Comparison of ENCODE assay signal across 16 mouse cellular contexts in the genomic region with DNA sequence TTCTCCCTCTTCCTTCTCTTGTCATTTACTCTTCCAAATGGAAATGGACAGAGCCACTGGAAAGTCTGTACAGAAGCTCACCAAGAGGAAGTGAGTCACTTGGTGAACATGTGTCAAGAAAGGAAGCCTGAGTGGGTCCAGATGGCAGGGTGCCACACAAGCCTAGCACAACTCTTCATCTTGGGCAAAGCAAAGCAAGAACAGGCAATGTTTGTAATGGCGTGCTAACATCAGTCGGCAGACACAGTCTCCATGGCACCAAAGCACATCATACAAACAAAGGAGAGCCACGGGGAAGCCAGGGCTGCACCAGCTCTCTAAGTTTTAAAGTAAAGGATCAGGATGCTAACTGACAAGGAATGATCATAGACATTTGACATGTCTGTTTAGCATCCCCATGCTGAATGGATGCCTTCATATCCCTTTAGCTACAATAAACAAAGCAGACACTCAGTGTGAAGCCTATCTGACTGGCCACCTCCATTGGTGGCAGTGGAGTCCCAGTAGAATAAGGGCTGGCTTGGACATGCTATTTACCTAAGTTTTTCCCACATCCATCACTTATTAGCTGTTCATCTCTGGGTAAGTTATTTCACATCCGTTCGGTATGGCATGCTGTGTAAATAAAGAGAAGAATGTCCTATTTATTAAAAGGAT. TPM values are rescaled to one million over a fixed set of nuclear protein-coding genes. Genes with fewer than 3 reads are reported as not detected.
A peak's percentile ranks its signal among the peaks of the same experiment; 100 is the strongest.
DNase-seq lines count a peak whose midpoint lies in the region; ATAC-seq lines count a peak whose summit lies in the region.
"Had no signal": no experiment of that assay in that cellular context is flagged by ENCODE, and none has a peak within 500 bp of the region (broad histone marks: within the 10 kb centered on the region; RNA-seq: fewer than 3 reads in every experiment).

No protein-coding gene starts in this region.

- no peaks in the 10 kb centered on the region for H3K4me1 ChIP-seq in intestine, embryonic 15.5 days (replicated peaks)
- H3K4me1 ChIP-seq: kidney, embryonic 15.5 days; liver, embryonic 12.5 days; neural tube, embryonic 13.5 days had no signal

- H3K27ac ChIP-seq in intestine, embryonic 15.5 days = no peak overlapping the region
- H3K27ac ChIP-seq: forebrain, embryonic 15.5 days; kidney, embryonic 15.5 days; liver, embryonic 12.5 days; neural tube, embryonic 13.5 days had no signal

- no peaks in the 10 kb centered on the region for H3K9me3 ChIP-seq in intestine, embryonic 15.5 days
- H3K9me3 ChIP-seq: forebrain, embryonic 15.5 days; G1E; kidney, embryonic 15.5 days; liver, embryonic 12.5 days; megakaryocyte, embryonic 14.5 days; neural tube, embryonic 13.5 days had no signal

- peak; percentile 35 for DNase-seq in layer of hippocampus, adult 9-11 months
- DNase-seq in layer of hippocampus, adult 11-12 months (ENCODE audit: low spot score) = no peak
- DNase-seq in 3134 (ENCODE audit: extremely low read depth, insufficient read length, low spot score) (peak; percentile 54), A20 (ENCODE audit: low read depth, low spot score) (peak; percentile 14)
- DNase-seq in heart, adult 9 months (ENCODE audit: low spot score in 2 of 2) = peak; percentile 31 to 48
- no peak for DNase-seq in kidney, adult 8-10 months
- no peak for DNase-seq in thymus, postnatal 0 days (ENCODE audit: low spot score)
- DNase-seq: adrenal gland, adult 2 months; right cerebral cortex, postnatal 25 days had no signal

- H3K27me3 ChIP-seq in intestine, embryonic 15.5 days (replicated peaks) = no peaks in the 10 kb centered on the region
- H3K27me3 ChIP-seq: forebrain, embryonic 15.5 days; kidney, embryonic 15.5 days; liver, embryonic 12.5 days; megakaryocyte, embryonic 14.5 days; neural tube, embryonic 13.5 days had no signal

- no peak for ATAC-seq in intestine, embryonic 15.5 days
- ATAC-seq: forebrain, embryonic 15.5 days; liver, embryonic 12.5 days had no signal

- no peak overlapping the region for H3K4me2 ChIP-seq in intestine, embryonic 15.5 days (replicated peaks)
- H3K4me2 ChIP-seq: forebrain, embryonic 15.5 days; kidney, embryonic 15.5 days; liver, embryonic 12.5 days; neural tube, embryonic 13.5 days had no signal

- H3K36me3 ChIP-seq in intestine, embryonic 15.5 days = no peaks in the 10 kb centered on the region
- H3K36me3 ChIP-seq: forebrain, embryonic 15.5 days; G1E; kidney, embryonic 15.5 days; liver, embryonic 12.5 days; neural tube, embryonic 13.5 days had no signal

- H3K9ac ChIP-seq in intestine, embryonic 15.5 days = no peak overlapping the region
- H3K9ac ChIP-seq: forebrain, embryonic 15.5 days; kidney, embryonic 15.5 days; liver, embryonic 12.5 days; neural tube, embryonic 13.5 days had no signal

- 60% methylated on average over 5 of the region's 5 CpGs for WGBS in intestine, embryonic 15.5 days

- H3K4me3 ChIP-seq in intestine, embryonic 15.5 days (replicated peaks) = no peak overlapping the region
- H3K4me3 ChIP-seq: forebrain, embryonic 15.5 days; kidney, embryonic 15.5 days; liver, embryonic 12.5 days; megakaryocyte, embryonic 14.5 days; neural tube, embryonic 13.5 days had no signal

RNA-seq across cellular contexts. Expression of a gene that starts 16.2 kb away (rescaled TPM):
- polyA plus RNA-seq in intestine, embryonic 15.5 days (2015; fragmentation: Nextera tagmentation; extraction: Ambion mirVana) = 19.2 and 19.4 TPM in 2 replicates
- polyA plus RNA-seq in thymus, postnatal 0 days (2015; fragmentation: Nextera tagmentation; extraction: Ambion mirVana) = 25.5 and 32.7 TPM in 2 replicates

RNA-seq across cellular contexts. Expression of a gene that starts 59.8 kb away (rescaled TPM):
- 1.0 and 1.7 TPM in 2 replicates for polyA plus RNA-seq in intestine, embryonic 15.5 days (2015; fragmentation: Nextera tagmentation; extraction: Ambion mirVana)
- 0.69 and 1.4 TPM in 2 replicates for polyA plus RNA-seq in thymus, postnatal 0 days (2015; fragmentation: Nextera tagmentation; extraction: Ambion mirVana)
- polyA plus RNA-seq: G1E had no signal

Comparison
In these comparisons a context has a peak if more than half of its experiments do, and no peak if none do; other contexts are left out.
1. DNase-seq: peak in layer of hippocampus, adult 9-11 months (single experiment), 3134 (single experiment), A20 (single experiment) and heart, adult 9 months (2 of 2); none in layer of hippocampus, adult 11-12 months (single experiment), kidney, adult 8-10 months (0 of 2) and thymus, postnatal 0 days (single experiment).